Mouse (Mus musculus) liver, embryonic 14 days (tissue): ENCODE data around the gene Sod3. TPM values are rescaled to one million over a fixed set of nuclear protein-coding genes. Genes with fewer than 3 reads are reported as not detected.

Source experiments
- polyA plus RNA-seq: library from polyadenylated mRNA; depleted of rRNA; stranded (reverse); fragments of >200 nt; gene quantifications from 2 replicates; pipeline ENCODE4 v1.2.3, GENCODE M21; 2012; rRNA removed

Gene Sod3
- polyA plus RNA-seq: 2.2 and 2.8 TPM in 2 replicates

DNA sequence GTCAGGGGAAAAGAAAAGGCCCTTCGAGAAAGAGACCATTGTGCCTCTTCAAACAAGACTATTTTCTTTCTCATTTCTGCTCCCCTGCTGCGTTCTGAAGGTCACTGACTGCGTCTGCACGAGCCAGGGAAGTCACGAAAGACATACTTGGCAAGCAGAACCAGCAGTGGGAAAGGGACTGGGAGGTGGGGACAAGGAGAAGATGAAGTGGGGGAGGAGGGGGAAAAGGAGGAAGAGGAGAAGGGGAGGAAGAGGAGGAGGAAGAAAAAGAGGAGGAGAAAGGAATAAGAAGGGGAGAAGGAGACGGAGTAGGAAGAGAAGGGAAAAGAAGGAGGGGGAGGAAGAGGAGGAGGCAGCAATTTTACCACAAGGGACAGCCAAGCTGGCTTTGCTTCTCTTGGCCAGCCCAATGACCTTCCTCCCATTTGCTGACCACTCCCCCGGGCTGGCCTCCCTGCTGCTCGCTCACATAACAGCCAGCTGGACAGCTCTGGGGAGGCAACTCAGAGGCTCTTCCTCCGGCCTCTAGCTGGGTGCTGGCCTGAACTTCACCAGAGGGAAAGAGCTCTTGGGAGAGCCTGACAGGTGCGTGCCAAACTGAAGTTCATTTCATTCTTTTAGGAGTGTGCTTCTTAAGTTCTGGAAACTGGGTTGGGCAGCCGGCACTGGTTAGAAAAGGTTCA lies at the start of gene Sod3:
Sod3 (plus strand) TSS at position 324 of the 683 bp plus-strand sequence.

Other genes with a start within 250 kb of the Sod3 start
- gene Dhx15, start 173.3 kb upstream of the Sod3 start, polyA plus RNA-seq: 63.4 and 72.4 TPM in 2 replicates
- gene Ccdc149, start 107.7 kb downstream of the Sod3 start, polyA plus RNA-seq: 0.36 and 0.45 TPM in 2 replicates
- gene Lgi2, start 202.7 kb downstream of the Sod3 start, polyA plus RNA-seq: 0.32 and 0.43 TPM in 2 replicates